Mouse (Mus musculus) v-Abl transformed pro-B cells (cell line): Measurements from ENCODE around the gene Obox7.
"Not testable (repeated sequence)": the region's sequence is repeated elsewhere in the genome, so short reads cannot be mapped to it uniquely, and the experiment has no call there.

Source experiments
- in situ Hi-C, 2 experiments: fragments of 400-800 bp; cut with MboI; formaldehyde crosslinking; loops; one replicate each; pipeline ENCODE4 v1.15.1; 2025; ENCODE audit not compliant: unreplicated experiment in 2 of 2

Gene Obox7

GRCm38 (mm10) chr7:14659196-14659595 is at the start of gene Obox7:
Obox7 (plus strand) TSS chr7:14659496.
- in situ Hi-C loops, result not testable (repeated sequence)

- in situ Hi-C loops, result not testable (repeated sequence)
Observed at GRCm38 (mm10) chr7:14622556-14623542, 36.4 kb upstream of the Obox7 start.
